Mouse (Mus musculus) embryonic facial prominence, embryonic 14.5 days (tissue): Measurements from ENCODE around the gene Eif5a. TPM values are rescaled to one million over a fixed set of nuclear protein-coding genes. Genes with fewer than 3 reads are reported as not detected.
A peak's percentile ranks its signal among the peaks of the same experiment; 100 is the strongest.
"Not testable (repeated sequence)": the region's sequence is repeated elsewhere in the genome, so short reads cannot be mapped to it uniquely, and the experiment has no call there.

Experiments
- ATAC-seq: fragments of 200-750 bp; cut with Nextera tagmentation; 2 replicates; pipeline ENCODE4 v1.8.0; 2017; ENCODE audit warnings: low read depth, moderate number of reproducible peaks, moderate TSS enrichment
- DNase-seq: peaks from one replicate; pipeline ENCODE4 v3.0.0-alpha.2; 2015; ENCODE audit warnings: low spot score
- H3K27ac ChIP-seq: fragments of 300-500 bp; sonication (generic); replicated peaks from 2 replicates; pipeline ENCODE4 v1.5.1; 2014; ENCODE audit warnings: low read depth, mild to moderate bottlenecking, low read length, moderate library complexity
- H3K27me3 ChIP-seq: fragments of 300-500 bp; sonication (generic); replicated peaks from 2 replicates; pipeline ENCODE4 v1.6.1; 2014; ENCODE audit warnings: low read length; ENCODE audit not compliant: control insufficient read depth, insufficient read depth
- H3K36me3 ChIP-seq: fragments of 300-500 bp; sonication (generic); 2 replicates; pipeline ENCODE4 v1.6.1; 2014; ENCODE audit warnings: low read length, mixed read lengths; ENCODE audit not compliant: control insufficient read depth, insufficient read depth
- H3K4me1 ChIP-seq: fragments of 300-500 bp; sonication (generic); 2 replicates; pipeline ENCODE4 v1.6.1; 2014; ENCODE audit warnings: antibody characterized with exemption, low read length; ENCODE audit not compliant: control insufficient read depth, insufficient read depth
- H3K4me2 ChIP-seq: fragments of 300-500 bp; sonication (generic); 2 replicates; pipeline ENCODE4 v1.6.1; 2014; ENCODE audit warnings: low read depth, mild to moderate bottlenecking, low read length, moderate library complexity, mixed read lengths
- H3K4me3 ChIP-seq: fragments of 300-500 bp; sonication (generic); 2 replicates; pipeline ENCODE4 v1.5.1; 2014; ENCODE audit warnings: low read depth, mild to moderate bottlenecking, low read length
- H3K9ac ChIP-seq: fragments of 300-500 bp; sonication (generic); 2 replicates; pipeline ENCODE4 v1.6.1; 2014; ENCODE audit warnings: low read depth, mild to moderate bottlenecking, low read length, moderate library complexity, mixed read lengths
- H3K9me3 ChIP-seq: fragments of 300-500 bp; sonication (generic); 2 replicates; pipeline ENCODE4 v1.6.1; 2016; ENCODE audit warnings: low read length; ENCODE audit not compliant: control insufficient read depth
- WGBS: fragments of 180-500 bp; shearing (Covaris S2); extraction: QIAGEN DNeasy Blood & Tissue Kit; methylation state at CpG from one replicate; pipeline ENCODE4 v1.1.7; 2014; 5-methylcytosine and 5-hydroxymethylcytosine counted together
- polyA plus RNA-seq: library from polyadenylated mRNA; unstranded; fragments of >200 nt; fragmentation: Nextera tagmentation; extraction: Ambion mirVana; gene quantifications from 2 replicates; pipeline ENCODE4 v1.2.1, GENCODE M21; 2014

The Eif5a gene
- polyA plus RNA-seq, 1 experiment from 2014 or later, result 1,503 TPM

DNA sequence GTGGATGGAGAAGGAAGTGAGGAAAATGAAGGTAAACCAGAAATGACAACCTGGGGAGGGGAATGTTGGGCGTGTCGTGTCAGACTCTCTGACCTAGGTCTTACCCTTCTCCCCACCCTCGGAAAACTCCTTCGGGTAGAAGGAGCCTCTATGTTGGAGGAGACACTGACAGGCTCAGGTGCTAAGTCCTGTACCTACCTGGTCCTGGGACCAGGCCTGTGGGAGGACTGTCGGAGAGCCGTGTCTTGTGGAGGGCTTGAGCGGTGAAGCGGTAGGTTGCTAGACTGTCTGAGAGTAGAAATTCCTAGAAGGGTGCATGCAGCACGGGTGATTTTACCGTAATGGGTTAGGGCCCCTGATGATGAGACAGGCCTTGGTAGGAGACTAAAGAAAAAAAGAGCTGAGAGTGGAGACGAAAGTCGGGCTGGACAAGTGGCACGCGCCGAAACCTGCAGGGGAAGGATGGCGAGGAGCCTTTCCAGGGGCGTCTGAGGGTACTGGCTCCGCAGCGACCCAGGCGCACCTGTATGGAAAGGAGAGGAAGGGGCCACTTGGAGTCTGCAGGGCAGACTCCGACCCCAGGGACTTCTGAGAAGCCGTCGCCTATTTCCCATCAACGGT, 43.0 kb upstream of the Eif5a start, which contains the start of gene Cldn7:
Gene Cldn7 (plus strand): TSS at position 130 of the 621 bp plus-strand sequence.
- peak within 1 kb of the TSS; percentile 28; the same call in 1 of the 2 replicates for H3K27ac ChIP-seq
- H3K36me3 ChIP-seq, result peaks cover 21% of the 10 kb centered on the region
- DNase-seq (no peak), ATAC-seq (no peak; the same call in 1 of the 2 replicates)
- peak within 1 kb of the TSS; percentile 67 for H3K4me2 ChIP-seq
- peaks cover 6% of the 10 kb centered on the region; the same call in 1 of the 2 replicates for H3K4me1 ChIP-seq
- peak within 1 kb of the TSS; percentile 62; the same call in 1 of the 2 replicates for H3K9ac ChIP-seq
- H3K9me3 ChIP-seq, result no peaks in the 10 kb centered on the region
- H3K4me3 ChIP-seq, result peak within 1 kb of the TSS; percentile 45
- peaks cover 61% of the 10 kb centered on the region for H3K27me3 ChIP-seq
- 6% methylated on average over 22 of the region's 24 CpGs for WGBS

DNA sequence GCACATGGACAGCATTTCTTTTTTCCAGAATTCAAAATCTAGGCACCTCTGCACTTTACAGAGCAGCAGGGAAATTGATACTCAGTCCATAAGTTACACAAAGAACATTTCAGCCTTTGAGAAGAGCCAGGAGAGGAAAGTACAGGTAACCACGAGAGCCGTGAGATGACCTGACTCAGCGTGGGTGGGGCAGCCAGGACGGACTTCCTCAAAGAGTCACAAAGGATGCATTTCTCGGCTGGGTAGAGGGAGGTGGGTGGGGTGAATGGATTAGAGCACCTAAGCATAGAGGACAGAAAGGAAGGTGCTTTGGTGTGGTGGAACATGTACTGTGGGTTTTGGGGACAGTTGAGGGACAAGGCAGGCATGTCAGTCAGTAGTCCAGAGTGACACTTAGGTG, 40.1 kb upstream of the Eif5a start:
- no peak overlapping the region for H3K9ac ChIP-seq
- peaks cover 4% of the 10 kb centered on the region; the same call in 1 of the 2 replicates for H3K4me1 ChIP-seq
- no peak overlapping the region for H3K4me2 ChIP-seq
- WGBS, result 38% methylated on average over 5 of the region's 5 CpGs
- ATAC-seq, result no peak
- H3K4me3 ChIP-seq, result no peak overlapping the region
- H3K27ac ChIP-seq, result no peak overlapping the region
- DNase-seq, result no peak
- peaks cover 51% of the 10 kb centered on the region for H3K27me3 ChIP-seq
- no peaks in the 10 kb centered on the region for H3K36me3 ChIP-seq
- no peaks in the 10 kb centered on the region for H3K9me3 ChIP-seq

DNA sequence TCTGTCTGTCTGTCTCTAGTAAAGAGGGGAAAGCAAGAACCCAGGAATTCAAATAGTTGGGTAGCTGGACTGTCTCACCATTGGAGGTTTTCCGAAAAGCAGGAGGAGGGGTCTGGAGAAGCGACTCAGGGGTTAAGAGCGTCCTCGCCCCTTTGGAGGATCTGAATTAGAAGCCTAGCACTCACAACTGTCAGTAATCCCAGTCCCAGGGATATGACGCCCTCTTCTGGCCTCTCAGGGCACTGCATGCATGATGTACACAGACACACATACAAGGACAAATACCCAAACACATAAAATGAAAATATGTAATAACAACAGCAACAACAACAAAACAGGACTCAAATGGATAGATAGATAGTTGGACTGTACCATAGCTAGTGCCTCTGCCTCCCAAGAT, 38.9 kb upstream of the Eif5a start:
- Histone ChIP-seq H3K9ac (no peak overlapping the region), H3K4me3 (no peak overlapping the region), H3K9me3 (no peaks in the 10 kb centered on the region), H3K36me3 (no peaks in the 10 kb centered on the region), H3K4me1 (no peaks in the 10 kb centered on the region), H3K27me3 (peaks cover 39% of the 10 kb centered on the region), H3K27ac (no peak overlapping the region), H3K4me2 (no peak overlapping the region)
- DNase-seq, result no peak
- 29% methylated on average over 5 of the region's 5 CpGs for WGBS
- no peak for ATAC-seq

DNA sequence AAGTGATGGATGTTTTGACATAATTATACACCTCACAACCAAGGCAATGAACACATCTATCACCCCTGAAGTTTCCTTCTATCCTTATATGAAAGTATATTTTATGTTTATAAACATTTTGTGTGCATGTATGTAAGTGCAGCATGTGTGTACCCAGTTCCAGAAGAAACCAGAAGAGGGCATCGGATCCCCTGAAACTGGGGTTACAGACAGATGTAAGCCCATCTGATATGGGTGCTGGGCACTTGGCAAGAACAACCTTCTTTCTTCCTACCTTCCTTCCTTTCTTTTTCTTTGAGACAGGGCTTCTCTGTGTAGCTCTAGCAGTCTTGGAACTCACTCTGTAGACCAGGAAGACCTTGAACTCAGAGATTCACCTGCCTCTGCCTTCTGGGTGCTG, 34.5 kb upstream of the Eif5a start:
- 58% methylated on average over 1 of the region's 1 CpGs for WGBS

DNA sequence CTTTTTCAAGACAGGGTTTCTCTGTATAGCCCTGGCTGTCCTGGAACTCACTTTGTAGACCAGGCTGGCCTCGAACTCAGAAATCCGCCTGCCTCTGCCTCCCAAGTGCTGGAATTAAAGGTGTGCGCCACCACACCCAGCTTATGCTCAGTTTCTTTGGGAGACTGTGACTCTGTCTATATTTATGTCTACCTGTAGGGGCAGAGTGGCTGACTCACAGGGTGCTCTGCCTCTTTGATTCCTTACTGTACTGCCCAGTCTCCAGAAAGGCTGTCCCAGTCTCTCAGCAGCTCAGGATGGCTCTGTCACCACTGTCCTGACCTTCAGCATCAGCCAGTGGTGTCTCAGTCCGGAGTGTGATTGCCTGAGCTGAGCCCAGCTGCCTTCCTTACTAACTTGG, 33.9 kb upstream of the Eif5a start:
- not testable (repeated sequence) for H3K4me2 ChIP-seq, H3K4me1 ChIP-seq, DNase-seq, H3K9ac ChIP-seq, H3K27ac ChIP-seq, H3K36me3 ChIP-seq, H3K27me3 ChIP-seq, ATAC-seq, H3K4me3 ChIP-seq, H3K9me3 ChIP-seq
- 63% methylated on average over 2 of the region's 4 CpGs for WGBS

More for the DNA sequence above, 34.5 kb upstream of the Eif5a start:
- no peak overlapping the region for H3K4me3 ChIP-seq
- no peaks in the 10 kb centered on the region for H3K9me3 ChIP-seq
- H3K27me3 ChIP-seq, result no peaks in the 10 kb centered on the region
- no peak overlapping the region for H3K9ac ChIP-seq
- no peaks in the 10 kb centered on the region for H3K36me3 ChIP-seq
- ATAC-seq (no peak), DNase-seq (no peak)
- no peaks in the 10 kb centered on the region for H3K4me1 ChIP-seq
- no peak overlapping the region for H3K4me2 ChIP-seq
- H3K27ac ChIP-seq, result no peak overlapping the region

DNA sequence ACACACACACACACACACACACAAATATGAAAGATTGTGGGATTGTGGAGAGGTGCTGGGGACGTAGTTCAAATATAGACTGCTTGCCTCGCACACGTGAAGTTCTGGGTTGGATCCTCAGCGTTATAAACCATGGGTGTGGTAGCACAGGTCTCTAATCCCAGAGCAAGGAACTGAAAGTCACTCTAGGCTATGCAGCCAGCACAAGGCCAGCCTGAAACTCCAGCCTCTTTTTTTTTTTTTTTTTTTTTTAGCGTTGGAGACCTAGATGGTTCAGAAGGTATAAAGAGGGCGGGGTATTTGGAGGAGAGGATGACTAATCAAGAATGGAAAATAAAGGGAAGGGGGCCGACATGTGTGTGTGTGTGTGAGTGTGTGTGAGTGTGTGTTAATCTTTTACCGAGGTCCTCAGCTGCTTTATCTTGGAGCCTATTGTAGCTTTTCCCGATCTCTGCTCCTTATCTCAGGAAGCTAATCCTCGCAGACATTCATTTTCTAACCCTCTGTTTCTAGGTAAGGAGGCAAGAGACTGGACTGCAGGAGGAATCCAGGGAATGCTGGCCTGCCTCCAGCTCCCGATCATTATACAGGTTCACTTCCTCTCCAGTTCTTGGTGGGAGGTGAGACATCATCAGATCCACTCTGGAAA, 31.6 kb upstream of the Eif5a start:
- Histone ChIP-seq H3K4me3 (no peak overlapping the region), H3K27ac (no peak overlapping the region), H3K9me3 (no peaks in the 10 kb centered on the region), H3K27me3 (no peaks in the 10 kb centered on the region), H3K4me1 (peaks cover 3% of the 10 kb centered on the region; the same call in 1 of the 2 replicates), H3K36me3 (no peaks in the 10 kb centered on the region), H3K9ac (no peak overlapping the region), H3K4me2 (no peak overlapping the region)
- ATAC-seq (no peak), DNase-seq (no peak)
- WGBS, result 64% methylated on average over 11 of the region's 11 CpGs

DNA sequence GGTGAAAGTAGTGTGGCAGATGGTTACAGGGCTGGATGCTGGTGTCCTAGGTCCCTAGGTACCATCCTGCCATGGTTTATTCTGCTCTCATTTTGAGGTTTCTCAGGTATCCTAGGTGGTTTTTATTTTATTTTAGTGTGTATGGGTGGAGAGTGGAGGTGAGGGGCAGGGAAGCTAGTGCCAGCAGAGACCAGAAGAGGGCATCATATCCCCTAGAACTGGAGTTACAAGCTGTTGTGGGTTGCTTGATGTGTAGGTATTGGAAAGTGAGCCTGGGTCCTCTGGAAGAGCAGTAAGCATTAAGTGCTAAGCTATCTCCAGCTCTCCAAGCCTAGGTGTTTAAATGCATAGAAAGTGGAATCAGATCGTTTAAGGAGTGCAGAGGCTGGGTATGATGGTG, 30.5 kb upstream of the Eif5a start:
- Histone ChIP-seq H3K27me3 (no peaks in the 10 kb centered on the region), H3K9me3 (no peaks in the 10 kb centered on the region), H3K4me1 (peaks cover 3% of the 10 kb centered on the region), H3K27ac (no peak overlapping the region), H3K9ac (no peak overlapping the region), H3K36me3 (no peaks in the 10 kb centered on the region), H3K4me2 (no peak overlapping the region), H3K4me3 (no peak overlapping the region)
- WGBS, result 42% methylated on average over 1 of the region's 1 CpGs
- DNase-seq (no peak), ATAC-seq (no peak)

DNA sequence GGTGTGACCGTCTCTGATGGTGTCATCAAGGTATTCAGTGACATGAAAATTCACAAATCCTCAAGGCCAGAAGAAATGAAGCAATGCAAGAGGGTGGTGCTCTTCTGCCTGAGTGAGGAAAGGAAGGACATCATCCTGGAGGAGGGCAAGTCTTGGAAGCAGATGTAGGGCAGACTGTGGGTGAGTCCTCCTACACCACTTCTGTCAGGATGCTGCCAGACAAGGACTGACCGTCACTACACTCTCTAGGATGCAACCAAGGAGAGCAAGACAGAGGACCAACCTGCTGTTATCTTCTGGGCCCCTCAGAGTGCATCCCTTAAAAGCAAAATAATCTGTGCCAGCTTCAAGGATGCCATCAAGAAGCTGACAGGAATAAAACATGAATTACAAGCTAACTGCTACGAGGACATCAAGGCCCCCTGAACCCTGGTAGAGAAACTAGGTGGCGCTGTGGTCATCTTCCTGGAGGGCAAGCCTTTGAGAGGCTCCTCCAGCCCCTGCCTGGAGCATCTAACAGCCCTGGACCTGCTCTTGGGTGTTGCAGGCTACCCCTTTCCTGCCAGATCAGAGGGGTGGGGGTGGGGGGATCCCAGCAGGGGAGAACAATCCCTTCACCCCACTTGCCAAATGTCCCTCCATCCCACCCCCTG, 29.2 kb upstream of the Eif5a start:
- Histone ChIP-seq H3K27ac (no peak overlapping the region), H3K9ac (no peak overlapping the region), H3K4me2 (no peak overlapping the region), H3K36me3 (no peaks in the 10 kb centered on the region; the same call in 1 of the 2 replicates), H3K27me3 (no peaks in the 10 kb centered on the region), H3K4me1 (peaks cover 10% of the 10 kb centered on the region), H3K4me3 (no peak overlapping the region), H3K9me3 (no peaks in the 10 kb centered on the region)
- no peak for ATAC-seq
- DNase-seq, result no peak
- 45% methylated on average over 4 of the region's 4 CpGs for WGBS
